Mouse (Mus musculus): ENCODE measurements around the gene Nacc2. TPM values are rescaled to one million over a fixed set of nuclear protein-coding genes. Genes with fewer than 3 reads are reported as not detected.

The Nacc2 gene
- polyA plus RNA-seq, 1 experiment from 2014 or later, result 6.6 TPM

GRCm38 (mm10) chr2:26062241-26062640 lies 60.8 kb downstream of the Nacc2 start:
- ATAC-seq (ENCODE audit: low FRiP score, low TSS enrichment), result no peak
- 70% methylated on average over 4 of the region's 4 CpGs for WGBS
- H3K36me3 ChIP-seq (ENCODE audit: control insufficient read depth, insufficient read depth, low read length), result no peaks in the 10 kb centered on the region

GRCm38 (mm10) chr2:26061018-26061666 lies 61.9 kb downstream of the Nacc2 start:
- Histone ChIP-seq H3K36me3 (ENCODE audit: control insufficient read depth, insufficient read depth, low read length) (no peaks in the 10 kb centered on the region), H3K9me3 (ENCODE audit: control insufficient read depth, low read length) (no peaks in the 10 kb centered on the region), H3K4me3 (ENCODE audit: low read length) (no peak overlapping the region), H3K27ac (ENCODE audit: low read depth, low read length) (no peak overlapping the region), H3K27me3 (ENCODE audit: control insufficient read depth, insufficient read depth, low read length) (no peaks in the 10 kb centered on the region), H3K4me2 (replicated peaks; ENCODE audit: low read depth, low read length) (no peak overlapping the region), H3K9ac (ENCODE audit: low read depth, low read length) (no peak overlapping the region), H3K4me1 (ENCODE audit: control insufficient read depth, insufficient read depth, low read length) (0 out of 2 replicates have a peak, but pooled peaks cover 7% of the 10 kb centered on the region)
- WGBS, result 46% methylated on average over 21 of the region's 21 CpGs
- ATAC-seq (ENCODE audit: low FRiP score, low TSS enrichment), result no peak

More at GRCm38 (mm10) chr2:26062241-26062640, 60.8 kb downstream of the Nacc2 start:
- H3K27ac ChIP-seq (ENCODE audit: low read depth, low read length), result no peak overlapping the region
- no peaks in the 10 kb centered on the region for H3K27me3 ChIP-seq (ENCODE audit: control insufficient read depth, insufficient read depth, low read length)
- H3K9me3 ChIP-seq (ENCODE audit: control insufficient read depth, low read length), result no peaks in the 10 kb centered on the region
- no peak overlapping the region for H3K9ac ChIP-seq (ENCODE audit: low read depth, low read length)
- H3K4me3 ChIP-seq (ENCODE audit: low read length), result no peak overlapping the region
- no peak overlapping the region for H3K4me2 ChIP-seq (replicated peaks; ENCODE audit: low read depth, low read length)
- H3K4me1 ChIP-seq (ENCODE audit: control insufficient read depth, insufficient read depth, low read length), result 0 out of 2 replicates have a peak, but pooled peaks cover 3% of the 10 kb centered on the region

GRCm38 (mm10) chr2:26057053-26057452 lies 66.0 kb downstream of the Nacc2 start:
- Histone ChIP-seq H3K27me3 (ENCODE audit: control insufficient read depth, insufficient read depth, low read length) (no peaks in the 10 kb centered on the region), H3K9me3 (ENCODE audit: control insufficient read depth, low read length) (no peaks in the 10 kb centered on the region), H3K27ac (ENCODE audit: low read depth, low read length) (no peak overlapping the region), H3K9ac (ENCODE audit: low read depth, low read length) (no peak overlapping the region), H3K4me3 (ENCODE audit: low read length) (no peak overlapping the region), H3K4me1 (ENCODE audit: control insufficient read depth, insufficient read depth, low read length) (0 out of 2 replicates have a peak, but pooled peaks cover 10% of the 10 kb centered on the region), H3K4me2 (replicated peaks; ENCODE audit: low read depth, low read length) (no peak overlapping the region), H3K36me3 (ENCODE audit: control insufficient read depth, insufficient read depth, low read length) (no peaks in the 10 kb centered on the region)
- 89% methylated on average over 7 of the region's 7 CpGs for WGBS
- ATAC-seq (ENCODE audit: low FRiP score, low TSS enrichment), result no peak

GRCm38 (mm10) chr2:26056226-26056625 lies 66.8 kb downstream of the Nacc2 start:
- Histone ChIP-seq H3K27ac (ENCODE audit: low read depth, low read length) (no peak overlapping the region), H3K36me3 (ENCODE audit: control insufficient read depth, insufficient read depth, low read length) (no peaks in the 10 kb centered on the region), H3K4me1 (ENCODE audit: control insufficient read depth, insufficient read depth, low read length) (0 out of 2 replicates have a peak, but pooled peaks cover 8% of the 10 kb centered on the region), H3K4me2 (replicated peaks; ENCODE audit: low read depth, low read length) (no peak overlapping the region), H3K27me3 (ENCODE audit: control insufficient read depth, insufficient read depth, low read length) (no peaks in the 10 kb centered on the region), H3K4me3 (ENCODE audit: low read length) (no peak overlapping the region), H3K9ac (ENCODE audit: low read depth, low read length) (no peak overlapping the region), H3K9me3 (ENCODE audit: control insufficient read depth, low read length) (no peaks in the 10 kb centered on the region)
- 47% methylated on average over 5 of the region's 5 CpGs for WGBS
- ATAC-seq (ENCODE audit: low FRiP score, low TSS enrichment), result no peak

- H3K27ac ChIP-seq (ENCODE audit: low read depth, low read length), result no peak overlapping the region
- ATAC-seq (ENCODE audit: low FRiP score, low TSS enrichment), result peak; percentile 44; the same call in 1 of the 2 replicates
- H3K9ac ChIP-seq (ENCODE audit: low read depth, low read length), result no peak overlapping the region
Observed at GRCm38 (mm10) chr2:26055747-26056102, 67.3 kb downstream of the Nacc2 start.

GRCm38 (mm10) chr2:26055046-26055746 lies 67.8 kb downstream of the Nacc2 start:
- no peaks in the 10 kb centered on the region for H3K9me3 ChIP-seq (ENCODE audit: control insufficient read depth, low read length)
- H3K27ac ChIP-seq (ENCODE audit: low read depth, low read length), result no peak overlapping the region
- WGBS, result 29% methylated on average over 8 of the region's 8 CpGs
- no peak overlapping the region for H3K4me2 ChIP-seq (replicated peaks; ENCODE audit: low read depth, low read length)
- H3K36me3 ChIP-seq (ENCODE audit: control insufficient read depth, insufficient read depth, low read length), result no peaks in the 10 kb centered on the region
- H3K9ac ChIP-seq (ENCODE audit: low read depth, low read length), result no peak overlapping the region
- no peak overlapping the region for H3K4me3 ChIP-seq (ENCODE audit: low read length)
- H3K4me1 ChIP-seq (ENCODE audit: control insufficient read depth, insufficient read depth, low read length), result 0 out of 2 replicates have a peak, but pooled peaks cover 8% of the 10 kb centered on the region
- peak; percentile 63 for ATAC-seq (ENCODE audit: low FRiP score, low TSS enrichment)
- H3K27me3 ChIP-seq (ENCODE audit: control insufficient read depth, insufficient read depth, low read length), result no peaks in the 10 kb centered on the region

More at GRCm38 (mm10) chr2:26055747-26056102, 67.3 kb downstream of the Nacc2 start:
- H3K4me1 ChIP-seq (ENCODE audit: control insufficient read depth, insufficient read depth, low read length), result 0 out of 2 replicates have a peak, but pooled peaks cover 8% of the 10 kb centered on the region
- no peak overlapping the region for H3K4me2 ChIP-seq (replicated peaks; ENCODE audit: low read depth, low read length)
- no peak overlapping the region for H3K4me3 ChIP-seq (ENCODE audit: low read length)
- no peaks in the 10 kb centered on the region for H3K36me3 ChIP-seq (ENCODE audit: control insufficient read depth, insufficient read depth, low read length)
- H3K27me3 ChIP-seq (ENCODE audit: control insufficient read depth, insufficient read depth, low read length), result no peaks in the 10 kb centered on the region
- H3K9me3 ChIP-seq (ENCODE audit: control insufficient read depth, low read length), result no peaks in the 10 kb centered on the region
- 20% methylated on average over 2 of the region's 2 CpGs for WGBS

GRCm38 (mm10) chr2:26052806-26053205 lies 70.2 kb downstream of the Nacc2 start:
- Histone ChIP-seq H3K27me3 (ENCODE audit: control insufficient read depth, insufficient read depth, low read length) (no peaks in the 10 kb centered on the region), H3K36me3 (ENCODE audit: control insufficient read depth, insufficient read depth, low read length) (no peaks in the 10 kb centered on the region), H3K4me3 (ENCODE audit: low read length) (no peak overlapping the region), H3K4me2 (replicated peaks; ENCODE audit: low read depth, low read length) (no peak overlapping the region), H3K9me3 (ENCODE audit: control insufficient read depth, low read length) (no peaks in the 10 kb centered on the region), H3K4me1 (ENCODE audit: control insufficient read depth, insufficient read depth, low read length) (0 out of 2 replicates have a peak, but pooled peaks cover 8% of the 10 kb centered on the region), H3K27ac (ENCODE audit: low read depth, low read length) (no peak overlapping the region), H3K9ac (ENCODE audit: low read depth, low read length) (no peak overlapping the region)
- WGBS, result 21% methylated on average over 4 of the region's 4 CpGs
- no peak for ATAC-seq (ENCODE audit: low FRiP score, low TSS enrichment)

GRCm38 (mm10) chr2:26048816-26049215 lies 74.2 kb downstream of the Nacc2 start:
- Histone ChIP-seq H3K36me3 (ENCODE audit: control insufficient read depth, insufficient read depth, low read length) (no peaks in the 10 kb centered on the region), H3K9ac (ENCODE audit: low read depth, low read length) (no peak overlapping the region), H3K4me3 (ENCODE audit: low read length) (no peak overlapping the region), H3K4me2 (replicated peaks; ENCODE audit: low read depth, low read length) (no peak overlapping the region), H3K27me3 (ENCODE audit: control insufficient read depth, insufficient read depth, low read length) (no peaks in the 10 kb centered on the region), H3K4me1 (ENCODE audit: control insufficient read depth, insufficient read depth, low read length) (no peaks in the 10 kb centered on the region), H3K9me3 (ENCODE audit: control insufficient read depth, low read length) (no peaks in the 10 kb centered on the region), H3K27ac (ENCODE audit: low read depth, low read length) (no peak overlapping the region)
- 52% methylated on average over 5 of the region's 5 CpGs for WGBS
- no peak for ATAC-seq (ENCODE audit: low FRiP score, low TSS enrichment)

- Histone ChIP-seq H3K27me3 (ENCODE audit: control insufficient read depth, insufficient read depth, low read length) (no peaks in the 10 kb centered on the region), H3K36me3 (ENCODE audit: control insufficient read depth, insufficient read depth, low read length) (no peaks in the 10 kb centered on the region), H3K4me2 (replicated peaks; ENCODE audit: low read depth, low read length) (no peak overlapping the region), H3K9ac (ENCODE audit: low read depth, low read length) (no peak overlapping the region), H3K4me1 (ENCODE audit: control insufficient read depth, insufficient read depth, low read length) (peaks cover 6% of the 10 kb centered on the region), H3K27ac (ENCODE audit: low read depth, low read length) (no peak overlapping the region), H3K9me3 (ENCODE audit: control insufficient read depth, low read length) (no peaks in the 10 kb centered on the region), H3K4me3 (ENCODE audit: low read length) (no peak overlapping the region)
- ATAC-seq (ENCODE audit: low FRiP score, low TSS enrichment), result no peak
- WGBS, result 85% methylated on average over 9 of the region's 9 CpGs
Observed at GRCm38 (mm10) chr2:26044216-26044615, 78.8 kb downstream of the Nacc2 start.
